Mouse (Mus musculus): ENCODE data around the gene Tbx3.
A peak's percentile ranks its signal among the peaks of the same experiment; 100 is the strongest.

The Tbx3 gene

GRCm38 (mm10) chr5:119670566-119671108 is at the start of gene Tbx3:
Gene Tbx3 (plus strand): TSS chr5:119670669.
- peak; percentile 22 to 30 for DNase-seq

- no peak for DNase-seq
These were observed 48.4 kb upstream of the Tbx3 start for GRCm38 (mm10) chr5:119622076-119622475.

GRCm38 (mm10) chr5:119624554-119624953 is 45.9 kb upstream of the Tbx3 start:
- no peak for DNase-seq

- DNase-seq, result no peak
These were observed 44.9 kb upstream of the Tbx3 start for GRCm38 (mm10) chr5:119625603-119626002.

- DNase-seq, result no peak
These were observed 44.3 kb upstream of the Tbx3 start for GRCm38 (mm10) chr5:119626154-119626553.

GRCm38 (mm10) chr5:119626662-119627061 is 43.8 kb upstream of the Tbx3 start:
- DNase-seq, result no peak

- no peak for DNase-seq
These were observed 42.4 kb upstream of the Tbx3 start for GRCm38 (mm10) chr5:119628100-119628499.

- no peak for DNase-seq
These were observed 41.6 kb upstream of the Tbx3 start for GRCm38 (mm10) chr5:119628746-119629327.

- DNase-seq, result peak in 1 of 2 experiments; percentile 10
These were observed 36.9 kb upstream of the Tbx3 start for GRCm38 (mm10) chr5:119633581-119633980.

- DNase-seq, result no peak
These were observed 35.6 kb upstream of the Tbx3 start for GRCm38 (mm10) chr5:119634861-119635260.

- DNase-seq, result no peak
These were observed 32.2 kb upstream of the Tbx3 start for GRCm38 (mm10) chr5:119638300-119638699.

- DNase-seq, result no peak
These were observed 29.4 kb upstream of the Tbx3 start for GRCm38 (mm10) chr5:119641094-119641493.

GRCm38 (mm10) chr5:119641714-119642113 is 28.8 kb upstream of the Tbx3 start:
- no peak for DNase-seq

- DNase-seq, result no peak
These were observed 23.5 kb upstream of the Tbx3 start for GRCm38 (mm10) chr5:119646965-119647364.

- no peak for DNase-seq
These were observed 19.1 kb upstream of the Tbx3 start for GRCm38 (mm10) chr5:119651135-119651965.

- DNase-seq, result no peak
These were observed 14.1 kb upstream of the Tbx3 start for GRCm38 (mm10) chr5:119656354-119656753.

GRCm38 (mm10) chr5:119656856-119657255 is 13.6 kb upstream of the Tbx3 start:
- no peak for DNase-seq

- no peak for DNase-seq
These were observed 13.1 kb upstream of the Tbx3 start for GRCm38 (mm10) chr5:119657362-119657761.

- DNase-seq, result no peak
These were observed 12.7 kb upstream of the Tbx3 start for GRCm38 (mm10) chr5:119657804-119658203.

GRCm38 (mm10) chr5:119658396-119658795 is 12.1 kb upstream of the Tbx3 start:
- no peak for DNase-seq

GRCm38 (mm10) chr5:119659041-119659440 is 11.4 kb upstream of the Tbx3 start:
- DNase-seq, result no peak

- DNase-seq, result no peak
These were observed 9.7 kb upstream of the Tbx3 start for GRCm38 (mm10) chr5:119660526-119661410.

GRCm38 (mm10) chr5:119661474-119661873 is 9.0 kb upstream of the Tbx3 start:
- DNase-seq, result no peak
